Mouse (Mus musculus) CH12.LX (cell line): ENCODE measurements around the gene 9930021J03Rik. TPM values are rescaled to one million over a fixed set of nuclear protein-coding genes. Genes with fewer than 3 reads are reported as not detected.

ENCODE experiments used
- DNase-seq: peaks from one replicate; pipeline ENCODE4 v3.0.0-alpha.2; 2013; ENCODE audit errors: extremely low read depth
- H3K27ac ChIP-seq: 2 replicates; pipeline ENCODE4 v1.5.1; 2012; ENCODE audit warnings: low read depth, mild to moderate bottlenecking, control low read depth, moderate library complexity; ENCODE audit not compliant: insufficient read depth
- H3K27me3 ChIP-seq: replicated peaks from 2 replicates; pipeline ENCODE3; 2012; ENCODE audit warnings: inconsistent platforms
- H3K36me3 ChIP-seq, 2 experiments: replicated peaks in 1 of 2; 2 replicates each; pipeline versions ENCODE3 to v1.6.1; 2012; ENCODE audit warnings: inconsistent platforms in 1 of 2, low read length in 1 of 2, mild to moderate bottlenecking in 1 of 2, mixed read lengths in 1 of 2, moderate library complexity in 1 of 2; ENCODE audit not compliant: control insufficient read depth in 1 of 2, insufficient read depth in 1 of 2
- H3K4me1 ChIP-seq, 2 experiments: 2 replicates each; pipeline ENCODE4 v1.6.1; 2012; ENCODE audit warnings: inconsistent platforms in 1 of 2, moderate library complexity in 1 of 2; ENCODE audit not compliant: insufficient read depth in 2 of 2, control insufficient read depth in 1 of 2
- H3K4me2 ChIP-seq: 2 replicates; pipeline ENCODE4 v1.6.1; 2012; ENCODE audit warnings: low read depth, mild to moderate bottlenecking, control low read depth; ENCODE audit not compliant: poor library complexity, insufficient read depth, severe bottlenecking
- H3K4me3 ChIP-seq, 3 experiments: fragments of 150-350 bp in 1 of 3; sonication (generic) in 1 of 3; replicated peaks in 1 of 3; 2 replicates each; pipeline versions ENCODE3 to v1.5.1; 2011 to 2012; ENCODE audit warnings: low read depth in 2 of 3, low read length in 2 of 3, mild to moderate bottlenecking in 2 of 3, moderate library complexity in 2 of 3, control low read depth in 1 of 3, improper control_type of control experiment in 1 of 3, inconsistent platforms in 1 of 3, mixed read lengths in 1 of 3; ENCODE audit not compliant: poor library complexity in 1 of 3
- H3K79me2 ChIP-seq: replicated peaks from 2 replicates; pipeline ENCODE4 v1.6.1; 2012; ENCODE audit warnings: mild to moderate bottlenecking, moderate library complexity; ENCODE audit not compliant: control insufficient read depth, poor library complexity, insufficient read depth, severe bottlenecking; ENCODE audit errors: extremely low read depth
- H3K9ac ChIP-seq: 2 replicates; pipeline ENCODE4 v1.6.1; 2012; ENCODE audit warnings: low read depth, mild to moderate bottlenecking, control low read depth, moderate library complexity; ENCODE audit not compliant: insufficient read depth
- H3K9me3 ChIP-seq: replicated peaks from 2 replicates; pipeline ENCODE3; 2012; ENCODE audit warnings: low read length, inconsistent platforms, mixed read lengths
- BHLHE40 ChIP-seq: IDR thresholded peaks from 2 replicates; pipeline ENCODE4 v1.6.1; 2011; ENCODE audit warnings: mild to moderate bottlenecking, low read depth, low read length, improper control_type of control experiment
- CHD2 ChIP-seq: IDR thresholded peaks from 2 replicates; pipeline ENCODE4 v1.6.1; 2011; ENCODE audit warnings: low read length, improper control_type of control experiment
- ELF1 ChIP-seq: IDR thresholded peaks from 2 replicates; pipeline ENCODE4 v1.6.1; 2014; ENCODE audit warnings: low read depth, mild to moderate bottlenecking, inconsistent platforms, low read length, improper control_type of control experiment
- EP300 ChIP-seq: IDR thresholded peaks from 2 replicates; pipeline ENCODE4 v1.6.1; 2011; ENCODE audit warnings: low read length, improper control_type of control experiment
- HCFC1 ChIP-seq: IDR thresholded peaks from 2 replicates; pipeline ENCODE4 v1.6.1; 2012; ENCODE audit warnings: low read depth, mild to moderate bottlenecking, inconsistent platforms, low read length, improper control_type of control experiment
- JUND ChIP-seq: conservative IDR thresholded peaks from 2 replicates; pipeline ENCODE4 v1.6.1; 2011; ENCODE audit warnings: low read depth, low read length, improper control_type of control experiment
- MAZ ChIP-seq: IDR thresholded peaks from 2 replicates; pipeline ENCODE4 v1.6.1; 2012; ENCODE audit warnings: low read depth, mild to moderate bottlenecking, inconsistent platforms, low read length, improper control_type of control experiment, moderate library complexity
- MEF2A ChIP-seq: IDR thresholded peaks from 2 replicates; pipeline ENCODE4 v1.6.1; 2014; ENCODE audit warnings: low read depth, mild to moderate bottlenecking, inconsistent platforms, low read length, improper control_type of control experiment, borderline replicate concordance
- MXI1 ChIP-seq: IDR thresholded peaks from 2 replicates; pipeline ENCODE4 v1.6.1; 2011; ENCODE audit warnings: mild to moderate bottlenecking, low read depth, low read length, improper control_type of control experiment
- MYC ChIP-seq: IDR thresholded peaks from 2 replicates; pipeline ENCODE4 v1.6.1; 2011; ENCODE audit warnings: low read depth, mild to moderate bottlenecking, improper control_type of control experiment, low read length
- PAX5 ChIP-seq: IDR thresholded peaks from 2 replicates; pipeline ENCODE4 v1.6.1; 2012; ENCODE audit warnings: low read length, inconsistent platforms, mixed read lengths
- SIN3A ChIP-seq: IDR thresholded peaks from 2 replicates; pipeline ENCODE4 v1.6.1; 2012; ENCODE audit warnings: low read length, improper control_type of control experiment, inconsistent platforms
- TBP ChIP-seq: conservative IDR thresholded peaks from 2 replicates; pipeline ENCODE4 v1.6.1; 2011; ENCODE audit warnings: low read depth, low read length, improper control_type of control experiment
- TCF12 ChIP-seq: IDR thresholded peaks from 2 replicates; pipeline ENCODE4 v1.6.1; 2014; ENCODE audit warnings: low read depth, mild to moderate bottlenecking, inconsistent platforms, low read length, improper control_type of control experiment
- USF1 ChIP-seq: IDR thresholded peaks from 2 replicates; pipeline ENCODE4 v1.6.1; 2014; ENCODE audit warnings: low read depth, mild to moderate bottlenecking, inconsistent platforms, low read length, improper control_type of control experiment
- ZKSCAN1 ChIP-seq: IDR thresholded peaks from 2 replicates; pipeline ENCODE4 v1.6.1; 2012; ENCODE audit warnings: low read depth, inconsistent platforms, low read length, improper control_type of control experiment, borderline replicate concordance
- ZNF384 ChIP-seq: IDR thresholded peaks from 2 replicates; pipeline ENCODE4 v1.6.1; 2012; ENCODE audit warnings: low read depth, low read length, improper control_type of control experiment, inconsistent platforms
- dilution Hi-C: fragments of 300-500 bp; cut with MboI; formaldehyde crosslinking; loops from 2 replicates; pipeline ENCODE4 v1.14.3; 2020; ENCODE audit warnings: low sequenced_read_pairs; ENCODE audit not compliant: extremely low pct_unique_long_range_greater_than_20kb, extremely low pct_ligation_motif_present
- in situ Hi-C: fragments of 300-500 bp; cut with MboI; formaldehyde crosslinking; loops from 3 replicates; pipeline ENCODE4 v1.14.3; 2019; ENCODE audit warnings: low sequenced_read_pairs, low pct_ligation_motif_present, low pct_unique_long_range_greater_than_20kb, mixed read lengths
- polyA plus RNA-seq: library from polyadenylated mRNA; unstranded; fragments of >175 nt; gene quantifications from 2 replicates; pipeline ENCODE4 v1.2.1, GENCODE M21; 2012; ENCODE audit warnings: low read depth; ENCODE audit not compliant: insufficient read length
- total RNA-seq, 2 experiments: library from RNA; depleted of rRNA; stranded (reverse); fragments of 300-350 nt in 1 of 2; fragments of >200 nt in 1 of 2; gene quantifications; 2 replicates each; pipeline ENCODE4 v1.2.3; 2012 to 2014

The 9930021J03Rik gene
- total and polyA plus RNA-seq, 3 experiments, result 4.2 to 8.7 (median 7.8) TPM

- dilution Hi-C loops (no loop called here), in situ Hi-C loops (no loop called here)
- H3K27ac ChIP-seq, result no peak overlapping the region
- no peak overlapping the region for H3K4me2 ChIP-seq
- TF ChIP-seq BHLHE40 (no peak), MYC (no peak), TBP (no peak), JUND (no peak)
- DNase-seq, result no peak
- H3K4me3 ChIP-seq, result no peak overlapping the region
- peaks cover 0 to 2% of the 10 kb centered on the region in 2 experiments; a peak in 1 of 4 replicates for H3K4me1 ChIP-seq
- no peaks in the 10 kb centered on the region for H3K27me3 ChIP-seq
- H3K9me3 ChIP-seq, result no peaks in the 10 kb centered on the region
- no peaks in the 10 kb centered on the region for H3K79me2 ChIP-seq
- H3K36me3 ChIP-seq, result no peaks in the 10 kb centered on the region
- no peak overlapping the region for H3K9ac ChIP-seq
Measured at GRCm38 (mm10) chr19:29851036-29851690, 45.4 kb upstream of the 9930021J03Rik start.

GRCm38 (mm10) chr19:29849924-29850551, 44.2 kb upstream of the 9930021J03Rik start:
- H3K27ac ChIP-seq, result no peak overlapping the region
- H3K4me1 ChIP-seq, result peaks cover 0 to 2% of the 10 kb centered on the region in 2 experiments; a peak in 1 of 4 replicates
- in situ Hi-C loops, result no loop called here
- H3K9me3 ChIP-seq, result no peaks in the 10 kb centered on the region
- H3K79me2 ChIP-seq, result no peaks in the 10 kb centered on the region
- H3K27me3 ChIP-seq, result no peaks in the 10 kb centered on the region
- peak overlapping the region; percentile 33; the same call in 1 of the 2 replicates for H3K4me2 ChIP-seq
- no peak for DNase-seq
- H3K9ac ChIP-seq, result no peak overlapping the region
- H3K4me3 ChIP-seq, result no peak overlapping the region
- TF ChIP-seq MEF2A (no peak), ELF1 (no peak), MAZ (no peak), HCFC1 (no peak), CHD2 (no peak)
- TF ChIP-seq, all 38 proteins: peak for 0
- no peaks in the 10 kb centered on the region for H3K36me3 ChIP-seq
- dilution Hi-C loops, result no loop called here

DNA sequence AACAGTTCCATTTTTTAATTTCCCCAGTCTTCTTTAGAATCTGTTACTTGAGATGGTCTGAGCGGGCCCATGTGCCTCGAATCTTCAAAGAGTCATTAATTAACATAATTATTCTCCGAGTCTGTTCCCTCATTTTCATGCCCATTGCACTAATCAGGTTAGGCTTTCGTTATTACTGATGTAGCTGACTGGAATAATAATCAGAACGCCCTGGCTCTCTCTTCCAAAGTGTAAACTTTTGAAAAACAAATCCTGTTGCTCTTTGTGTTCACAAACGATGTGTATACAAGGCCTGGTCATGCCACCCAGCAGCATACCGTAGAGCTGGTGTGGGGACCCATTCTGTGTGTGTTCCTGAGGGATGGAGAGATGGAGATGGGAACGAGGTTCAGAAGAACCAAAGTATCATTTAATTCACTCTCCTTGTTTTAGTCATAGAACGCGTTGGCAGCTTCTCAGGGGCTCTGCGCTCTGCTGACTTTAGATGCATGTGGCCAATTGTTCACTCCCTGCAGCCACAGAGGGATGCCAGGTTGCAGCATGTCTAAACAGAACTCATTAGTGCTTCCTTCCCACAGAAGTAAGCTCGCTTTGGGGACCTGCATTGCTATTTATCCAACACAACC, 38.4 kb upstream of the 9930021J03Rik start:
- H3K4me3 ChIP-seq, result no peak overlapping the region
- dilution Hi-C loops (no loop called here), in situ Hi-C loops (no loop called here)
- H3K79me2 ChIP-seq, result no peaks in the 10 kb centered on the region
- H3K9me3 ChIP-seq, result peaks cover 3% of the 10 kb centered on the region
- no peaks in the 10 kb centered on the region for H3K4me1 ChIP-seq
- no peaks in the 10 kb centered on the region for H3K27me3 ChIP-seq
- H3K36me3 ChIP-seq, result no peaks in the 10 kb centered on the region
- DNase-seq, result no peak
- no peak overlapping the region for H3K9ac ChIP-seq
- no peak overlapping the region for H3K27ac ChIP-seq
- no peak for TF ChIP-seq PAX5
- no peak for TF ChIP-seq TBP
- no peak for TF ChIP-seq ZKSCAN1
- no peak for TF ChIP-seq MXI1
- no peak for TF ChIP-seq ZNF384
- TF ChIP-seq TCF12, result no peak
- TF ChIP-seq EP300, result no peak
- TF ChIP-seq BHLHE40, result no peak
- TF ChIP-seq SIN3A, result no peak
- TF ChIP-seq USF1, result no peak
- no peak for TF ChIP-seq ELF1
- no peak overlapping the region; the same call in 1 of the 2 replicates for H3K4me2 ChIP-seq
